Mouse (Mus musculus) small intestine, adult 2 months (tissue): ENCODE measurements at regions not wholly inside any gene's neighbourhood (a gene's known extent, or its start where the extent isn't known, plus 50 kb on each side); places are given as distances from the start of the nearest gene placed in this dataset.

Source experiments
- H3K27ac ChIP-seq: fragments of 200-500 bp; 2 replicates; pipeline ENCODE4 v1.5.1; 2012; ENCODE audit warnings: low read depth, low read length, control low read depth, inconsistent platforms; ENCODE audit not compliant: insufficient read depth
- H3K27me3 ChIP-seq: fragments of 200-500 bp; 2 replicates; pipeline ENCODE4 v1.6.1; 2012; ENCODE audit warnings: mild to moderate bottlenecking, moderate library complexity, low read length, inconsistent platforms; ENCODE audit not compliant: control insufficient read depth, insufficient read depth
- H3K36me3 ChIP-seq: fragments of 200-500 bp; 2 replicates; pipeline ENCODE4 v1.6.1; 2012; ENCODE audit warnings: mild to moderate bottlenecking, low read length, control low read depth, inconsistent platforms; ENCODE audit not compliant: control insufficient read depth, insufficient read depth
- H3K4me1 ChIP-seq: fragments of 200-500 bp; 2 replicates; pipeline ENCODE4 v1.6.1; 2012; ENCODE audit warnings: low read length, inconsistent platforms, mixed read lengths; ENCODE audit not compliant: control insufficient read depth, insufficient read depth, insufficient read length
- H3K4me3 ChIP-seq: fragments of 200-500 bp; 2 replicates; pipeline ENCODE4 v1.5.1; 2012; ENCODE audit warnings: low read depth, mild to moderate bottlenecking, control low read depth, inconsistent platforms, low read length, moderate library complexity
- CTCF ChIP-seq: fragments of 200-500 bp; IDR thresholded peaks from 2 replicates; pipeline ENCODE4 v1.5.1; 2012; ENCODE audit warnings: low read depth, mild to moderate bottlenecking, control low read depth, inconsistent platforms, low read length, moderate library complexity, mixed read lengths; ENCODE audit not compliant: insufficient replicate concordance, insufficient read length; ENCODE audit errors: extremely low read depth
- POLR2A ChIP-seq: fragments of 200-500 bp; IDR thresholded peaks from 2 replicates; pipeline ENCODE4 v1.6.1; 2012; ENCODE audit warnings: low read depth, mild to moderate bottlenecking, control low read depth, inconsistent platforms, low read length, moderate library complexity
- WGBS: fragments of 180-500 bp; shearing (Covaris S2); methylation state at CpG from one replicate; pipeline ENCODE4 v1.1.7; 2018; 5-methylcytosine and 5-hydroxymethylcytosine counted together

DNA sequence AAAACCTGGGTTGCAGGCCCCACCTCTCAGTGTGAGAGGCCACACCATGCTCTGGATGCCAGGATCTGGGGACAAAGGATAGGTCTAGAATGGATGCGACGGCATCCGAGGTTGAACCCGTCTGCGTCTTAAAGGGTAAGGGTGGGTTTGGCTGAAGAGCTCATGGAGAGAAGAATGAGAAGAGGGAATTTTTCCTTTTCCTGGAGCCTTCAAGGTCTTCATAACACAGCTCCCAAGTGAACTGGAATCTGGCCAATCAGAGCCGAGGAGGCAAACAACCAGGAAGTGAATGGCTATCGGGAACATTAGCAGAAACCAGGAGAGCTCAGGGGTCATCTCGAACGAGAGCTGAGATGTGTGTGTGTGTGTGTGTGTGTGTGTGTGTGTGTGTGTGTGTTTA is 320.1 kb downstream of the Med13l start:
- Histone ChIP-seq H3K4me1 (peaks cover 11% of the 10 kb centered on the region; the same call in 1 of the 2 replicates), H3K4me3 (peak overlapping the region; percentile 10), H3K27me3 (no peaks in the 10 kb centered on the region), H3K27ac (0 out of 2 replicates have a peak overlapping the region, but pooled peaks have one; percentile 7), H3K36me3 (no peaks in the 10 kb centered on the region)
- TF ChIP-seq CTCF (no peak), POLR2A (no peak)
- WGBS, result 34% methylated on average over 9 of the region's 9 CpGs

GRCm38 (mm10) chr5:118881886-118882285 is 321.4 kb downstream of the Med13l start:
- WGBS, result 95% methylated on average over 8 of the region's 8 CpGs
- H3K36me3 ChIP-seq, result no peaks in the 10 kb centered on the region
- TF ChIP-seq POLR2A, result no peak
- no peak for TF ChIP-seq CTCF
- peaks cover 11% of the 10 kb centered on the region; the same call in 1 of the 2 replicates for H3K4me1 ChIP-seq
- H3K27ac ChIP-seq, result no peak overlapping the region
- H3K27me3 ChIP-seq, result no peaks in the 10 kb centered on the region
- no peak overlapping the region for H3K4me3 ChIP-seq

DNA sequence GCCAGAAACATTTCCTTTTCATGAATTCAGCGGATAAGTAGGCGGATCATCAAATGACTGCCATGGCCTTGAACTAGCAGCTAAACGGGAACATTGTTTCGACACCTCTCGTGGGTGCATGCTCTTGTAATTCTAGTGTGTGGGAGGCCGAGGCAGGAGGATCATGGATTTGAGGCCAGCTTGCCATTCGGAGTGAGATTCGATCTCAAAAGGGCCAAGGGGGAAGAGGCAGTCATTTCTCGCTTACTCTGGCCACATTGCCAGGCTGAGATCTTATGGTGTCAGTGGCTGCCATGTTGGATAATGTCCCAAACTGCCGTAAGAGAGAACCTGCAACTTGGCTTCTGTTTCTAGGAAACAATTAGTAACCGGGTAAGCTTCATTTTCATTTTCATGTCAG is 327.7 kb downstream of the Med13l start:
- Histone ChIP-seq H3K27ac (no peak overlapping the region), H3K4me3 (no peak overlapping the region), H3K27me3 (no peaks in the 10 kb centered on the region), H3K36me3 (no peaks in the 10 kb centered on the region), H3K4me1 (no peaks in the 10 kb centered on the region)
- TF ChIP-seq CTCF, result no peak
- TF ChIP-seq POLR2A, result no peak
- WGBS, result 89% methylated on average over 11 of the region's 11 CpGs

DNA sequence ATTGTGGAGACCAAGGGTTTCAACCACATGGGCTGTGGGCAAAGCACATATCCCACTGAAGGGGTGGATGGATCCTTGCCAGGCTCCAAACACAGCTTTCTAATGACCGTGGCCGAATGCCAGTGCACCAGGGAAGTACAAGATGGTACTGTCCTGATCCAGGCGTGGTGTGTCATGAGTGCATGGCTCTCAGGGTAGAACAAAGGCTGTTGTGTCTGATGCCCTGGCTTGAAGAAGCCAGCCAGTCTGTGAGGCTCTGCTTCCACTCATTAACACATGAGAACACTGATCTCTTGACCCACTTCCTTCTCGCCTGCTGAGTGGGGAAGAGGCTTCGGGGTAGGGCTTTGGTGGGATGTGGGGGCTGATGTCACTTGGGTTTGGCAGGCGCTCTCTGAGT is 330.7 kb downstream of the Med13l start:
- no peaks in the 10 kb centered on the region for H3K27me3 ChIP-seq
- no peak overlapping the region for H3K4me3 ChIP-seq
- no peaks in the 10 kb centered on the region for H3K4me1 ChIP-seq
- 62% methylated on average over 6 of the region's 6 CpGs for WGBS
- TF ChIP-seq CTCF (no peak), POLR2A (no peak)
- no peak overlapping the region for H3K27ac ChIP-seq
- no peaks in the 10 kb centered on the region for H3K36me3 ChIP-seq

DNA sequence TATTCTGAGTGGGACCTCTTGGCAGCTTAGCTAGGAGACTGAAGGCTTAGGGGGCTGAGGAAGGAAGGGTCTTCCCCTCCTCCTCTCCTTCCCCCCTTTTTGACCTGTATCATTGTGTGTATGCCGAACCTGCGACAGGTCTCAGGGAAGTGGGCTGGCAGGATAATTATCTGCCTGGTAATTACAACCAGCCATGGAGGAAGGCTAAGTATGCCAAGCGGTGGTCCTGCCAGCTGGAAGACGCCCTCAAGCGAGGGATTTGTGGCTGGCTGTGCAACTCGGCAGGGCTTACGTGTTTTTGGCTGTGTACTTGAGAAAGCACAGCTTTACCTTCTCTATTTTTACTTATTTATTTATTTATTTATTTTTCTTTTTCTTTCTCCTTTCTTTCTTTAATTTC is 347.7 kb downstream of the Med13l start:
- no peak for TF ChIP-seq POLR2A
- TF ChIP-seq CTCF, result no peak
- Histone ChIP-seq H3K36me3 (no peaks in the 10 kb centered on the region), H3K27me3 (no peaks in the 10 kb centered on the region), H3K4me3 (no peak overlapping the region), H3K4me1 (no peaks in the 10 kb centered on the region), H3K27ac (no peak overlapping the region)
- WGBS, result 68% methylated on average over 7 of the region's 7 CpGs

DNA sequence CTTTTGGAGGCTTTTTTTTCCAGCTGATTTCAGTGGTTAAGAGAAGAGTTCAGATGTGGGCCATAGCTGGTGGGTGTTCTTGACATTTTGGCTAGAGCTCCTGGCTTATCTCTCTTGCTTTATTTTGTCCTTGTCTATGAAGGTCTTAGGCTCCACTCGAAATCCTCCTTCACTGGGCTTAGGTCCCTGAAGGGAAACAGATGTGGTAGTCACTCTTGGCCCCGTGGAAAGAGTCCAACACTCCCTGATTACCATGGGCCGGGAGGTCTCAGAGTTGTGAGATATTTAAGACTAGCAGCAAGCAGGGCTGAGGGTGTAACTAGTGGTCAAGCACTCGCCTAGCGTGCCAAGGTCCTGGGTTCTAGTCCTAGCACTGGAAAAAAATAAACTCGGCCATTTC is 349.3 kb downstream of the Med13l start:
- TF ChIP-seq POLR2A (no peak), CTCF (no peak)
- Histone ChIP-seq H3K4me3 (no peak overlapping the region), H3K36me3 (no peaks in the 10 kb centered on the region), H3K4me1 (no peaks in the 10 kb centered on the region), H3K27me3 (no peaks in the 10 kb centered on the region), H3K27ac (no peak overlapping the region)
- 79% methylated on average over 6 of the region's 6 CpGs for WGBS

DNA sequence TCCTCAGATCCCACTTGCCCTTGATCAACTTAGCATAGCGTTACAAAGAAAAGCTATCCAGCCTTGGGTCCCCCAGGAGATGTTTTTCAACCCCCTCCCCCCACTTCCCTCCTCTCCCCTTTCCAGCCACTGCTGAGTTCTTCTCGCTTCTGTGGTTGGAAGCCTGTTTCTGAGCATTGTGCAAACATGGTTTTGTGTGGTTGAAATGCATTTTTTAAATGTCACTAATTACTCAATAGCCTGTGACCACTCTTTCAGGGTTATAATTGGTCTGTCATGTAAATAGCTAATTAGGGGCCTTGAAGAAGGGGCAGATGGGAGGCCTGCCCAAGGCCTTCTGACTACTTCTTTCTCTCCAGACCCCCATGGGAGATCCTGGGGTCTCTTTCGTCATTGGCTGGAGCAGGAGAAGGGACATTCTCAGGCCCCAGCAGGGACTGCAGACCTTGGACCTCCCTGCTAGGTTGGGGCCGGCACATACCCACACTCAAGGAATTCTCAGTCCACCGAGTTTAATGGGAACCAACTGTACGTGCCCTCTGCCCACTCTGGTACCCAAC is 353.8 kb downstream of the Med13l start:
- TF ChIP-seq CTCF (no peak), POLR2A (no peak)
- H3K4me3 ChIP-seq, result no peak overlapping the region

More for the DNA sequence above, 353.8 kb downstream of the Med13l start:
- Histone ChIP-seq H3K27ac (no peak overlapping the region), H3K36me3 (no peaks in the 10 kb centered on the region), H3K4me1 (no peaks in the 10 kb centered on the region), H3K27me3 (no peaks in the 10 kb centered on the region)
- 84% methylated on average over 6 of the region's 6 CpGs for WGBS
